Mouse (Mus musculus): ENCODE results near the gene Tcam1.

Tcam1 gene

DNA sequence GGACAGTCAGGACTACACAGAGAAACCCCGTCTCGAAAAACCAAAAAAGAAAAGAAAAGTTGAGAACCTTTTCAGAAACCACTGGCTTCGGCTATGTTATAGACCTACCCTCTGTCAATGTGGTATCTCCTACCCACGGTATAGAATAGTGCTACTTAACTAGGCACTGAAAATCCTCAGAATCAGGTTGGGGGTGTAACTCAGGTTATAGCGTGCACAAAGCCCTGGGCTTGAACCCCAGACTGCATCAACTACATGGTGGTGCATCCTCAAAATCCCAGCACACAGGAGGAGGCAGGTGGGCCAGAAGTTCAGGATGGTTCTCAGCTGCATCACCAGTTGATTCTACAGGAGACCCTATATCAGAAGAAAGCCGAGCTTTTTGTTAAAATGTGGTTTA is 2.7 kb upstream of the Tcam1 start:
- DNase-seq = no peak

DNA sequence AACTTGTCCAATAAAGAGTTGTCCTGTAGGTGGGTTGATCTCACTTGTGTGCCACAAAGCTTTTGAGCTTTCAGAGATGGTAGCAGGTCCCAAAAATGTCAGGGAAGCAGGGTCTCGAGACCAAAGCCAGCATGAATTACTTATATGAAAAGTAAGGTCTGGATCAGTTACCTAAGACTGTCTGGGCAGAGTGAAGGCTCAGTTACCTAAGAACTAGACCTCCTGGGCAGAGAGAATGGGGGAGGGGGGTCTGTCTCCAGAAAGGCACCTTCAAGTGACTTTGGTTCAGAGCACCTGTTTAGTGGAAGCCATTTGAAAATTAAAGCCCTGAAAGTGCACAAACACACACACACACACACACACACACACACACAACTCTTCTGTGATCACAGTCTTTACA is 2.1 kb upstream of the Tcam1 start:
- no peak for DNase-seq

GRCm38 (mm10) chr11:106274971-106275411 is 1.5 kb upstream of the Tcam1 start:
- peak; percentile 16 for DNase-seq

DNA sequence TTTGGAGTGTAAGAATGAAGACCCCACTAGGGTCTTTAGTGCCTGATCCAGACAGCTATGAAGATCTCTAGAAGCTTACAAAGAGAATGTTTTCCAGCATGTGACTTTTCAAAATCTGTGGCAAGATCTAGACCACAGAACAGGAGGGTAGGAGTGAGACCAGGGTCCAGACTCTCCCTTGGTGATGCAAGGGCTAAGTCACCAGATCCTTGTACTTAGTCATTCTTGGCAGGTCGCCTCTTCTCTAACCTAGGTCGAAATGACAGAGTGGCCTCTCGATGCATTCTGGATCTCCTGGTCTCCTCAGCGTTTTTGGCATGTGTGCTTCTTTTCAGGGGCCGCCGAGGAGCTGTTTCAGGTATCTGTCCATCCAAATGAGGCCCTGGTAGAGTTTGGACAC is 6.0 kb downstream of the Tcam1 start:
- DNase-seq = no peak

DNA sequence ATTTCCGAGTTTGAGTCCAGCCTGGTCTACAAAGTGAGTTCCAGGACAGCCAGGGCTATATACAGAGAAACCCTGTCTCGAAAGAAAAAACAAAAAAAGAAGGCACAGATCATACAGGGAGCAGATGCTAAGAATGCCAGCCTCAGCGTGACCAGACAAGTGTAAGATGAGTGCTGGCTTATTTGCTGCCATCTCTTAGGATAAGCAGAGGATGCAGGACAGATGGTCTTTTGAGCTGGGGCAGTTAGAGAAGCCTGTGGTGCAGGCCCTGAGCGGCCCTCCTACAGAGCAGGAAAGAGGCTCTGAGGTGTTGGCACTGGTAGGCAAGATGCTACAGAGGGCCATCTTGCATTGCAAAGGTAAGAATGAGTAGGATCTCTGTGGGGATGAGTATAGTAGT is 6.9 kb downstream of the Tcam1 start:
- no peak for DNase-seq

DNA sequence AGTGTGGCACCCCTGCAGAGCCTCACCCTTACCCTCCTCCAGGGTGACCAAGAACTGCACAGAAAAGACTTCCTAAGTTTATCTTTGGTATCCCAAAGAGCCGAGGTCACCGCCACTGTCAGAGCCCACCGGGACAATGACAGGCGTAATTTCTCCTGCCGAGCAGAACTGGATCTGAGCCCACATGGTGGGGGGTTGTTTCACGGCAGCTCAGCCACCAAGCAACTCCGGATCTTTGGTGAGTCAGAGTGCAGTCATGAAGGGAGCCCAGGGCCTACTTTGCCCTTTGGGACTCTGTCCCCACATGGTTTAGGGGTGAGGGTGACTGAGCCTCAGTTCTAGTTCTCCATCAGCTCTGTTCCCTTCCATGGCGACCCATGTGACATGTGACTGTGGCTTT is 7.7 kb downstream of the Tcam1 start:
- DNase-seq = no peak

DNA sequence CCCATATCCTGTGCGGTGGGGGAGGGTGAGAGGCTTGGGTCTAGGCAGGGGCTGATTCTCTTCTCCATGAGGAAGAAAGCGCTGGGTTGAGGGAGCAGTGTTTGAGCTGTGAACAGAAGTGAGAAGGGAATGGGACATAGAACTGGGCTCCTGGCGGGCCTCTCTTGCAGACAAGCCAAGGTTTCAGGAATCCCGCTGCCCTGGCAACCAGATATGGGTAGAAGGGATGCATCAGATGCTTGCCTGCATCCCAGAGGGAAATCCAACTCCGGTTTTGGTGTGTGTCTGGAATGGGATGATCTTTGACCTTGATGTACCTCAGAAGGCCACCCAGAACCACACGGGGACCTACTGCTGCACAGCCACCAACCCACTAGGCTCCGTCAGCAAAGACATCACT is 9.7 kb downstream of the Tcam1 start:
- no peak for DNase-seq

DNA sequence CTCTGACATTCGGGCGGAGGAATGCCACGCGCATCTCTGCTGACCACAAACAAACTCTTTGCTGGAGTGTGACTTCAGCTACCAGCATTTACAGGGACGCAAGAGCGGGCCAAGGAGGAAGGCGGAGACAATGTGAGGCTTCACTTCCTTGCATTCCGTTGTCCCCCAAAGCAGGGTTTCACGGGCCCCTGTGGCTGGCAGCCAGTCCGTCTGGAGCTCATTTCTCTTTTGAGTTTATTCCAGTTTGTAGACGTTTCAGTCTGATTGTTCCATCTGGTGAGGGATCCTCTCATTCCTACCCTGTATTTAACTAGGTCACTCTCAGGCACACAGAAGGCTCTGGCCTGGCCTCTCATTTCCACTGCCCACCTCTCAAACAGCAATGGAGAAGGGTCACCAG is 10.5 kb downstream of the Tcam1 start:
- DNase-seq = no peak

GRCm38 (mm10) chr11:106289369-106289768 is 12.9 kb downstream of the Tcam1 start:
- peak; percentile 81 for DNase-seq

GRCm38 (mm10) chr11:106290376-106290775 is 13.9 kb downstream of the Tcam1 start:
- no peak for DNase-seq

DNA sequence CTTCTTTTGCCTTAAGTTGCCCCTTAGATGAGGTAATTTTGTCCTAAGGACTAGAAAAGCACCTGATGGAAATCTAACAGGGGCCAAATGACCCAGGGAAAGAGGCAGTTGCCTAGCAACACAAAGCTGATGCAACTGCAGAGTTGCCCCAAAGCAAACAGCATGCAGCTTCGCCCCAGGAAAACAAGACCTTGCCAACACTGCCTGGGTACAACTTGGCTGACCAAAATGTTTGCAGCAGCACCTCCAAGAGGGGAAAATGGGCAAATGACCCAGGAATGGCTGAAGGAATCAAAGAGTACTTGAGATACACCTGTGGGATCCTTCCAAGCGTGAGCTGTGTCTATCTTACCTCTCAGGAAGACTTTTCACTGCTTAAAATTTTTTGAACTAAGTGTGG is 15.4 kb downstream of the Tcam1 start:
- DNase-seq = no peak

DNA sequence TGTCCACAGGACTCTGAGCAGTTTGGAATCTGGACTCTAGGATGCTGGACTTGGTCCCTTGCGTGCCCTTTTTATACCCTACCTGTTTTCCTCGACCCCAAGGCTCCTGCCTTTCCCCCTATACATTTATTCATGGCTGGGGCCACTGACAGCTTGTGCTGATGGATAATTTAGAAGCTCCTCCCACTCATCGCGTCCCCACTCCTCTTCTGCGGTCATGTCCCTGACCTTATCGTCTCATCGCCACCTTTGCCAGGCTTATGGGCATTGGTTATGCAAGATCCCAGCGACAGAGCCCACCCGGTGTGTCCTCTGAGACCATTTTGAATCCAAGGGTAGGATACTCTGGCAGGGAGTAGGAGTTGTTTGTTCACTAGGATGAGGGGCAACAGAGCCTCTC is 25.3 kb downstream of the Tcam1 start, which contains the start of gene Gh:
Gene Gh (minus strand): TSS at position 101 of the 400 bp plus-strand sequence.
- DNase-seq = no peak

GRCm38 (mm10) chr11:106302634-106303033 is 26.2 kb downstream of the Tcam1 start:
- DNase-seq = peak; percentile 84

DNA sequence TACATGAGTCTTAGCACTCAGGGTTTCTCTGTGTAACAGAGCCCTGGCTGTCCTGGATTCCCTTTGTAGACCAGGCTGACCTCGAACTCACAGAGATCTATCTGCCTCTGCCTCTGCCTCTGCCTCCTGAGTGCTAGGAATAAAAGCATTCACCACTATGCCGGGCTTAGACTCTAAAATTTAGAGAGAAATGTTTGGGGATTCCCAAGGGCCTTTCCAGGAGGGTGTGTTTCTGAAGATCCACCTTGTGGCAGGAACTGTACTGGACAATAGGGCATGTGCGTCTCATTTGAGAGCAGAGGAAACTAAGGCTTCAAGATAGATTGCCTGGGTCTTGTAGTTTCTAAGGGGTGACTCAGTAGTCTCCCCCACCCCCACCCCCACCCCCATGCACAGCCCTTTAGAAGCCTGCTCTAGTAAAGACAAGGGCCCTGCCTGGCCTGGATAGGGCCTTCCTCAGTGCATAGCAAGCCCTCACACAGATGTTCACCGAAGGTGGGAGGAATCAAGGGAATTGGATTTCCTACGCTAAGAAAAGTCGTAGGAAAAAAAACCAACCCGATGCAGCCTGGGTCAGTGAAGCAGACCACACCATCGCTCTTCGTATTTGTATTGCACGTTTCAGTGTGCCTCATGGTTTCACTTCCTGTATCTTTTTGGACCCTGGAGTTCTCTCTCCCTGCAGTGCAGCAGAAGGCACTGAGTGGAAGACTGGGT is 29.0 kb downstream of the Tcam1 start:
- no peak for DNase-seq

DNA sequence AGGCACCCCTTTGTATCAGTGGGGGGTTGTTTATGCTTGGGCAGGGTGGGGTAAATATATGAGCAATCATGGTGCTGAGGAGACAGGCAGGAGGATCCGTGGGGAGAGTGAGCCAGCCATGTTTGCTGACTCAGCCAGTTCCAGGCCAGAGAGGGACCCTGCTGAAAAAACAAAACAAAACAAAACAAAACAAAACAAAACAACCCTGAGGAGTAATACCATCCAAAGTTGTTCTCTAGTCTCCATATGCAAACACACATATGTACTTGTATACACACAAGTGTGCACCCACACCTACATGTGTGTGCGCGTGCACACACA is 29.6 kb downstream of the Tcam1 start:
- no peak for DNase-seq

DNA sequence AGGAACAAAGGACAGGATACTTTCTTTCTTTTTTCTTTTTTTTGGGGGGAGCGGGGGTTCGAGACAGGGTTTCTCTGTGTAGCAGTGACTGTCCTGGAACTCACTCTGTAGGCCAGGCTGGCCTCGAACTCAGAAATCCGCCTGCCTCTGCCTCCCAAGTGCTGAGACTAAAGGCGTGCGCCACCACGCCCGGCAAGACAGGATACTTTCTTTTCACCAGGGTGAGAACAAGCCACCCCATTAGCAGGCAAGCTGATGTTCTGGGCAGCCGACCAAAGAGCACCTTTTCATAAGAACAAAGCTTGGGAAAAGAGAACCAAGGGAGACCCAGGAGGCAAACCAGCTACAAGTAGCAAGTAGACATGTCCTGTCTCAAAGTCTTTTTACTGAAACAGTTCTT is 30.3 kb downstream of the Tcam1 start:
- DNase-seq = no peak

GRCm38 (mm10) chr11:106307432-106307831 is 31.0 kb downstream of the Tcam1 start:
- DNase-seq = no peak

GRCm38 (mm10) chr11:106308162-106308561 is 31.7 kb downstream of the Tcam1 start:
- DNase-seq = no peak

DNA sequence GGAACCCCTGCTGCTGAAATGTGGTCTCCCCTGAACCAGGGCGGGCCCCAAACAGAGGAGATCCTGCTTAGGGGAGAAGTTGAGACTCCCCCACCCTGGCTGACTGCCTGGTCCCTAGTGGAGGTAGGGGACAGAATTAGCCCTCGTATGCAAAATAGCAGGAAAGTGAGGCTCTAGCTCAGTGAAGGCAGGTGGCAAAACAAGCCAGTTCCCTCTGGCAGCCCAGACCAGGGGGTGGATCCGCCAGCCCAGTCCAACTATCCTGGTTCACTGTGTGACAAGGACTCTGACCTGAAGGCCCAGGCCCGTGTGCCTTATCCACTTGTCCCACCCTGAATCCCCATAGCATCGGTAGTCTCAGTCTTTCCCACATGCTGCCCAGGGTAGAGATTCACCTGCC is 33.7 kb downstream of the Tcam1 start:
- no peak for DNase-seq

DNA sequence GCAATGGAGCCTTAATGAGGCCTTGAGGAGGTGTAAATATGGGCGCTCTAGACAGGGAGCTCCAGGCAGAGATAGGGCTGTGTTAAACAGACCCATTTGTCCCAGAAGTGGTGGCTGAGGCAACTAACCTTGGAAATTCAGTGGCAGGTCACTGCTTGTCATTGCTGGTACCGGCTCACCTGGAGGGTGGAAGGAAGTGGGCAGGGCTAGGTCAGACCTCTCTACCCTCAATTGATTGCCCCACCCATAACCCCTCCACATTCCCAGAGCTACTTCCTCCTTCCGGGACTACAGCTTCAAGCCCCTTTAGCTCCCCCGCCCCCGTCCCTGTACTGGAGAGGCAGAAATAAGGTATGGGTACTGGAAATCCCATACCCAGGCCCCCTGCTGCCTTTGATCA is 37.1 kb downstream of the Tcam1 start:
- no peak for DNase-seq

DNA sequence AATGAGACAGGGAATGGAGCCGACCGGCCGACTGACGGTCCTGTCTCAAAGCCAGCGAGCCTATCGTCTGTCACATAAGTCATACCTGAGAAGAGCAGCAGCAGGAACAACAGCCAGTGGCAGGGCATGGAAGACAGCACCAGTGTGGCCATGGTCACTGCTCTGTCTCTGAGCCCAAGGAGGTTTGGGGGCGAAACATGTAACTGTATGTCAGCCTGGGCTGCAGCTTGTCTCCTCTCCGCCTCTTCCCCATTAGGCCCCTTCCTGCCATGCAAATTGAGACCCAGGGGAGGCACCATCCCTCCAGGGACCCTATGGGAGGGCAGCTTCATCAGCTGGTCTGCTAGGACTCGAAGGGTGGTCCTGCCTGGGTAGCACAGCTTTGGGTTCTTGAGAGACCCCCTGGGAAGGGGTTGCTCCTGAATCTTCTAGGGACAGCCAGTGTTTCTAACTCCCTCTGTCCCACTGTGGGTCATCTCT is 37.9 kb downstream of the Tcam1 start, which contains the start of gene Cd79b:
Gene Cd79b (minus strand): TSS at position 430 of the 480 bp plus-strand sequence.
- no peak for DNase-seq

DNA sequence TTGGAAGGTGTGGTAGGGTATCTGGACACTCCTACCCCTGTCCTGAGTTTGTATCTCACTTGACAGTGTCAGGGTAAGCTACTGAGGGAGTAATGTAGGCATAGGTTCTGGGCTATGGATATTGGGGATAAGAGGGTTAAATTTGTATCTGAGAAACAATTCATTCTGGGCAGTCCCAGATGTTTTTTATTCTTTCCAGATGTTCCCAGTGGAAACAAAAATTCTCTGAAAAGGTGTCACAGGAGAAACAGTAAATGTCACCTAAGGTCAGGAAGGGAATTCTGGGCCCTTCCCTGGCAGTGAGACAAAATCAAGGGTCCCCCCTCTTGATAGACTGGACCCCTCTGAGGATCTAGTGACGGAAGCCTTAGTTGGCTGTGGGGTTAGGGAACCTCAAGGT is 39.9 kb downstream of the Tcam1 start:
- no peak for DNase-seq

DNA sequence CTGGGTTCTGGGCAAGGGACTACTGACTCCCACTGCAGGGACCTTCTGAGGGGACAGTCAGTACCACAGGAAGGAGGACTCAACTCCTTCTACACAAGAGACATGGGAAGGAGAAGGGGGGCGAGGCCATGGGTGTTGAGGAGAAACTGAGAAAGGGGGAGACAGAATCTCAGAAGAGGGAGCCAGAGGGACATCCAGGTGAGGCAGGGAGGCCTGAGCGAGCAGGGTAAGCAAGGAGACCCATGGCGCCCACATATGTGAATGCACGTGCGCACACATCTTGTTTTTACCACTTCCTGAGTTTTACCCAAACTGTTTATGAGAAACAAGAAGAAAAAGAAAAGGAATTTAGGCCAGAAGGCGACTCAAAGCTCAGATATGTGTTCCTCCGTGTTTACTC is 41.3 kb downstream of the Tcam1 start:
- no peak for DNase-seq

- no peak for DNase-seq
Measured at GRCm38 (mm10) chr11:106318406-106319366, 42.2 kb downstream of the Tcam1 start.
